Mouse (Mus musculus) midbrain, embryonic 16.5 days (tissue): ENCODE measurements around the gene Hsd17b6. TPM values are rescaled to one million over a fixed set of nuclear protein-coding genes. Genes with fewer than 3 reads are reported as not detected.

Experiments
- ATAC-seq: fragments of 200-750 bp; cut with Nextera tagmentation; 2 replicates; pipeline ENCODE4 v1.8.0; 2017; ENCODE audit warnings: moderate TSS enrichment
- H3K27ac ChIP-seq: fragments of 300-500 bp; sonication (generic); 2 replicates; pipeline ENCODE4 v1.5.1; 2014; ENCODE audit warnings: mild to moderate bottlenecking, low read length, mixed read lengths
- H3K27me3 ChIP-seq: fragments of 300-500 bp; sonication (generic); 2 replicates; pipeline ENCODE4 v1.6.1; 2014; ENCODE audit warnings: low read depth, low read length, mixed read lengths; ENCODE audit not compliant: control insufficient read depth, insufficient read depth
- H3K36me3 ChIP-seq: fragments of 300-500 bp; sonication (generic); 2 replicates; pipeline ENCODE4 v1.6.1; 2014; ENCODE audit warnings: mild to moderate bottlenecking, low read length, moderate library complexity, mixed read lengths; ENCODE audit not compliant: control insufficient read depth, insufficient read depth
- H3K4me1 ChIP-seq: fragments of 300-500 bp; sonication (generic); 2 replicates; pipeline ENCODE4 v1.6.1; 2014; ENCODE audit warnings: mild to moderate bottlenecking, low read length, mixed read lengths; ENCODE audit not compliant: control insufficient read depth, insufficient read depth
- H3K4me2 ChIP-seq: fragments of 300-500 bp; sonication (generic); 2 replicates; pipeline ENCODE4 v1.6.1; 2014; ENCODE audit warnings: mild to moderate bottlenecking, low read length, mixed read lengths
- H3K4me3 ChIP-seq: fragments of 300-500 bp; sonication (generic); 2 replicates; pipeline ENCODE4 v1.5.1; 2014; ENCODE audit warnings: low read depth, mild to moderate bottlenecking, low read length, moderate library complexity, mixed read lengths
- H3K9ac ChIP-seq: fragments of 300-500 bp; sonication (generic); 2 replicates; pipeline ENCODE4 v1.6.1; 2014; ENCODE audit warnings: low read depth, low read length, mixed read lengths
- H3K9me3 ChIP-seq: fragments of 300-500 bp; sonication (generic); replicated peaks from 2 replicates; pipeline ENCODE4 v1.6.1; 2014; ENCODE audit warnings: mild to moderate bottlenecking, low read length, mixed read lengths; ENCODE audit not compliant: control insufficient read depth, poor library complexity, severe bottlenecking
- WGBS: fragments of 180-500 bp; shearing (Covaris S2); extraction: QIAGEN DNeasy Blood & Tissue Kit; methylation state at CpG from one replicate; pipeline ENCODE4 v1.1.7; 2014; 5-methylcytosine and 5-hydroxymethylcytosine counted together
- polyA plus RNA-seq: library from polyadenylated mRNA; unstranded; fragments of >200 nt; fragmentation: Nextera tagmentation; extraction: Ambion mirVana; gene quantifications from 2 replicates; pipeline ENCODE4 v1.2.1, GENCODE M21; 2015

The Hsd17b6 gene
- polyA plus RNA-seq, 1 experiment from 2014 or later = not detected

- H3K36me3 ChIP-seq = peaks cover 18% of the 10 kb centered on the region
- WGBS = 81% methylated on average over 4 of the region's 4 CpGs
- peaks cover 19% of the 10 kb centered on the region for H3K4me1 ChIP-seq
- ATAC-seq = no peak
- H3K9ac ChIP-seq = no peak overlapping the region
- no peak overlapping the region for H3K4me3 ChIP-seq
- H3K9me3 ChIP-seq = no peaks in the 10 kb centered on the region
- no peak overlapping the region for H3K4me2 ChIP-seq
- H3K27ac ChIP-seq = no peak overlapping the region
- no peaks in the 10 kb centered on the region for H3K27me3 ChIP-seq
Observed at GRCm38 (mm10) chr10:128041636-128042035, 34.2 kb upstream of the Hsd17b6 start.

GRCm38 (mm10) chr10:128040293-128040692 lies 32.9 kb upstream of the Hsd17b6 start:
- Histone ChIP-seq H3K9me3 (no peaks in the 10 kb centered on the region), H3K4me3 (no peak overlapping the region), H3K27me3 (no peaks in the 10 kb centered on the region), H3K27ac (no peak overlapping the region), H3K9ac (no peak overlapping the region), H3K36me3 (peaks cover 9% of the 10 kb centered on the region; the same call in 1 of the 2 replicates), H3K4me1 (peaks cover 20% of the 10 kb centered on the region), H3K4me2 (no peak overlapping the region)
- ATAC-seq = no peak
- WGBS = 90% methylated on average over 5 of the region's 5 CpGs

GRCm38 (mm10) chr10:128039858-128040257 lies 32.4 kb upstream of the Hsd17b6 start:
- Histone ChIP-seq H3K4me1 (peaks cover 21% of the 10 kb centered on the region), H3K27ac (no peak overlapping the region), H3K36me3 (peaks cover 9% of the 10 kb centered on the region; the same call in 1 of the 2 replicates), H3K27me3 (no peaks in the 10 kb centered on the region), H3K9ac (no peak overlapping the region), H3K9me3 (no peaks in the 10 kb centered on the region), H3K4me3 (no peak overlapping the region), H3K4me2 (no peak overlapping the region)
- no peak for ATAC-seq
- WGBS = 76% methylated on average over 3 of the region's 3 CpGs

GRCm38 (mm10) chr10:128039167-128039566 lies 31.8 kb upstream of the Hsd17b6 start:
- Histone ChIP-seq H3K9ac (no peak overlapping the region), H3K27me3 (no peaks in the 10 kb centered on the region), H3K4me2 (no peak overlapping the region), H3K9me3 (no peaks in the 10 kb centered on the region), H3K4me3 (no peak overlapping the region), H3K36me3 (peaks cover 9% of the 10 kb centered on the region; the same call in 1 of the 2 replicates), H3K4me1 (peaks cover 25% of the 10 kb centered on the region), H3K27ac (no peak overlapping the region)
- no peak for ATAC-seq
- WGBS = 81% methylated on average over 5 of the region's 5 CpGs

- peaks cover 25% of the 10 kb centered on the region for H3K4me1 ChIP-seq
- H3K9ac ChIP-seq = no peak overlapping the region
- H3K36me3 ChIP-seq = peaks cover 7% of the 10 kb centered on the region; the same call in 1 of the 2 replicates
- H3K4me2 ChIP-seq = peak overlapping the region; percentile 17; the same call in 1 of the 2 replicates
- no peaks in the 10 kb centered on the region for H3K27me3 ChIP-seq
- no peak overlapping the region for H3K27ac ChIP-seq
- H3K4me3 ChIP-seq = no peak overlapping the region
- no peaks in the 10 kb centered on the region for H3K9me3 ChIP-seq
- 48% methylated on average over 3 of the region's 3 CpGs for WGBS
- ATAC-seq = no peak
Observed at GRCm38 (mm10) chr10:128037921-128038320, 30.5 kb upstream of the Hsd17b6 start.

- Histone ChIP-seq H3K9ac (peak overlapping the region; percentile 99), H3K36me3 (peaks cover 7% of the 10 kb centered on the region; the same call in 1 of the 2 replicates), H3K27me3 (no peaks in the 10 kb centered on the region), H3K9me3 (no peaks in the 10 kb centered on the region), H3K4me2 (peak overlapping the region; percentile 91), H3K4me1 (peaks cover 25% of the 10 kb centered on the region), H3K27ac (peak overlapping the region; percentile 92; the same call in 1 of the 2 replicates), H3K4me3 (peak overlapping the region; percentile 98)
- 3% methylated on average over 10 of the region's 10 CpGs for WGBS
- no peak for ATAC-seq
Observed at GRCm38 (mm10) chr10:128036746-128037425, 29.5 kb upstream of the Hsd17b6 start.

GRCm38 (mm10) chr10:128030860-128031259 lies 23.4 kb upstream of the Hsd17b6 start:
- WGBS = 83% methylated on average over 2 of the region's 2 CpGs
- H3K4me3 ChIP-seq = no peak overlapping the region
- H3K9ac ChIP-seq = no peak overlapping the region
- no peak for ATAC-seq
- H3K4me2 ChIP-seq = no peak overlapping the region
- H3K4me1 ChIP-seq = peaks cover 5% of the 10 kb centered on the region
- H3K27ac ChIP-seq = no peak overlapping the region
- peaks cover 11% of the 10 kb centered on the region for H3K36me3 ChIP-seq
- H3K27me3 ChIP-seq = no peaks in the 10 kb centered on the region
- no peaks in the 10 kb centered on the region for H3K9me3 ChIP-seq

- Histone ChIP-seq H3K4me1 (peaks cover 5% of the 10 kb centered on the region), H3K27me3 (no peaks in the 10 kb centered on the region), H3K4me3 (no peak overlapping the region), H3K4me2 (no peak overlapping the region), H3K9ac (no peak overlapping the region), H3K9me3 (no peaks in the 10 kb centered on the region), H3K36me3 (peaks cover 11% of the 10 kb centered on the region), H3K27ac (no peak overlapping the region)
- ATAC-seq = no peak
- 91% methylated on average over 7 of the region's 7 CpGs for WGBS
Observed at GRCm38 (mm10) chr10:128029931-128030330, 22.5 kb upstream of the Hsd17b6 start.

GRCm38 (mm10) chr10:128023496-128023895 lies 16.1 kb upstream of the Hsd17b6 start:
- ATAC-seq = no peak
- peaks cover 11% of the 10 kb centered on the region; the same call in 1 of the 2 replicates for H3K36me3 ChIP-seq
- WGBS = 98% methylated on average over 10 of the region's 10 CpGs

More at GRCm38 (mm10) chr10:128023496-128023895, 16.1 kb upstream of the Hsd17b6 start:
- H3K4me2 ChIP-seq = no peak overlapping the region
- H3K4me3 ChIP-seq = no peak overlapping the region
- H3K27me3 ChIP-seq = no peaks in the 10 kb centered on the region
- no peaks in the 10 kb centered on the region for H3K9me3 ChIP-seq
- H3K4me1 ChIP-seq = no peaks in the 10 kb centered on the region
- no peak overlapping the region for H3K9ac ChIP-seq
- H3K27ac ChIP-seq = no peak overlapping the region
